Mouse (Mus musculus): Measurements from ENCODE around the gene AU022751. TPM values are rescaled to one million over a fixed set of nuclear protein-coding genes. Genes with fewer than 3 reads are reported as not detected.
"Not testable (repeated sequence)": the region's sequence is repeated elsewhere in the genome, so short reads cannot be mapped to it uniquely, and the experiment has no call there.

AU022751 gene
- polyA plus RNA-seq (2011; ENCODE audit: insufficient read depth, insufficient read length, low replicate concordance, missing spikeins), result not detected in 2 replicates

GRCm38 (mm10) chrX:6082954-6083680 is at the start of gene AU022751:
TSS of gene AU022751 (minus strand) at chrX:6083419.
- Histone ChIP-seq H3K4me3 (replicated peaks; ENCODE audit: control insufficient read depth, low read depth, low read length) (no peak within 1 kb of the TSS), H3K4me1 (ENCODE audit: control insufficient read depth, insufficient read depth, low read length) (no peaks in the 10 kb centered on the region), H3K27ac (ENCODE audit: control insufficient read depth, insufficient read depth, low read depth, low read length, poor library complexity) (no peak within 1 kb of the TSS)
- WGBS, result 86% methylated on average over 36 of the region's 39 CpGs
- TF ChIP-seq CTCF (IDR thresholded peaks at IDR 0.05; ENCODE audit: control insufficient read depth, insufficient read depth, low read length) (no peak), POLR2A (IDR thresholded peaks at IDR 0.05; ENCODE audit: borderline replicate concordance, control insufficient read depth, low read depth, low read length) (no peak)

- no peak for TF ChIP-seq CTCF (IDR thresholded peaks at IDR 0.05; ENCODE audit: control insufficient read depth, insufficient read depth, low read length)
- no peak for TF ChIP-seq POLR2A (IDR thresholded peaks at IDR 0.05; ENCODE audit: borderline replicate concordance, control insufficient read depth, low read depth, low read length)
- no peak overlapping the region for H3K27ac ChIP-seq (ENCODE audit: control insufficient read depth, insufficient read depth, low read depth, low read length, poor library complexity)
- no peaks in the 10 kb centered on the region for H3K4me1 ChIP-seq (ENCODE audit: control insufficient read depth, insufficient read depth, low read length)
- H3K4me3 ChIP-seq (replicated peaks; ENCODE audit: control insufficient read depth, low read depth, low read length), result no peak overlapping the region
- 10% methylated on average over 27 of the region's 30 CpGs for WGBS
These were observed 9.0 kb upstream of the AU022751 start for GRCm38 (mm10) chrX:6091996-6092757.

GRCm38 (mm10) chrX:6091547-6091946 is 8.3 kb upstream of the AU022751 start:
- Histone ChIP-seq H3K4me1 (ENCODE audit: control insufficient read depth, insufficient read depth, low read length) (no peaks in the 10 kb centered on the region), H3K27ac (ENCODE audit: control insufficient read depth, insufficient read depth, low read depth, low read length, poor library complexity) (no peak overlapping the region), H3K4me3 (replicated peaks; ENCODE audit: control insufficient read depth, low read depth, low read length) (no peak overlapping the region)
- 35% methylated on average over 12 of the region's 12 CpGs for WGBS
- TF ChIP-seq CTCF (IDR thresholded peaks at IDR 0.05; ENCODE audit: control insufficient read depth, insufficient read depth, low read length) (no peak), POLR2A (IDR thresholded peaks at IDR 0.05; ENCODE audit: borderline replicate concordance, control insufficient read depth, low read depth, low read length) (no peak)

- TF ChIP-seq CTCF (IDR thresholded peaks at IDR 0.05; ENCODE audit: control insufficient read depth, insufficient read depth, low read length), result no peak
- no peak for TF ChIP-seq POLR2A (IDR thresholded peaks at IDR 0.05; ENCODE audit: borderline replicate concordance, control insufficient read depth, low read depth, low read length)
- H3K4me3 ChIP-seq (replicated peaks; ENCODE audit: control insufficient read depth, low read depth, low read length), result no peak overlapping the region
- no peak overlapping the region for H3K27ac ChIP-seq (ENCODE audit: control insufficient read depth, insufficient read depth, low read depth, low read length, poor library complexity)
- 63% methylated on average over 1 of the region's 1 CpGs for WGBS
- no peaks in the 10 kb centered on the region for H3K4me1 ChIP-seq (ENCODE audit: control insufficient read depth, insufficient read depth, low read length)
These were observed 21.7 kb downstream of the AU022751 start for GRCm38 (mm10) chrX:6061563-6061962.

- WGBS, result 6% methylated on average over 9 of the region's 60 CpGs
- H3K27ac ChIP-seq (ENCODE audit: control insufficient read depth, insufficient read depth, low read depth, low read length, poor library complexity); H3K4me1 ChIP-seq (ENCODE audit: control insufficient read depth, insufficient read depth, low read length); H3K4me3 ChIP-seq (replicated peaks; ENCODE audit: control insufficient read depth, low read depth, low read length): not testable (repeated sequence)
These were observed 35.1 kb downstream of the AU022751 start for GRCm38 (mm10) chrX:6047936-6048614.

- not testable (repeated sequence) for H3K27ac ChIP-seq (ENCODE audit: control insufficient read depth, insufficient read depth, low read depth, low read length, poor library complexity); H3K4me1 ChIP-seq (ENCODE audit: control insufficient read depth, insufficient read depth, low read length); H3K4me3 ChIP-seq (replicated peaks; ENCODE audit: control insufficient read depth, low read depth, low read length)
- 17% methylated on average over 17 of the region's 121 CpGs for WGBS
These were observed 35.9 kb downstream of the AU022751 start, which contains the start of gene Nudt11 for GRCm38 (mm10) chrX:6047066-6047935. TSS of gene Nudt11 (plus strand) at chrX:6047453.

Other genes with a start within 250 kb of the AU022751 start
- not detected in 2 replicates for gene Nudt11, start 36.0 kb downstream of the AU022751 start, polyA plus RNA-seq (2011; ENCODE audit: insufficient read depth, insufficient read length, low replicate concordance, missing spikeins)
- not detected in 2 replicates for gene Nudt10, start 89.6 kb upstream of the AU022751 start, polyA plus RNA-seq (2011; ENCODE audit: insufficient read depth, insufficient read length, low replicate concordance, missing spikeins)
- not detected in 2 replicates for gene Bmp15, start 237.3 kb upstream of the AU022751 start, polyA plus RNA-seq (2011; ENCODE audit: insufficient read depth, insufficient read length, low replicate concordance, missing spikeins)